Mouse (Mus musculus) hindbrain, embryonic 13.5 days (tissue): Measurements from ENCODE around the gene Smox. TPM values are rescaled to one million over a fixed set of nuclear protein-coding genes. Genes with fewer than 3 reads are reported as not detected.
A peak's percentile ranks its signal among the peaks of the same experiment; 100 is the strongest.

Experiments
- ATAC-seq: fragments of 200-750 bp; cut with Nextera tagmentation; 2 replicates; pipeline ENCODE4 v1.8.0; 2017; ENCODE audit warnings: moderate TSS enrichment; ENCODE audit not compliant: low FRiP score
- H3K27ac ChIP-seq: fragments of 300-500 bp; sonication (generic); 2 replicates; pipeline ENCODE4 v1.5.1; 2015; ENCODE audit warnings: inconsistent platforms, mild to moderate bottlenecking, moderate library complexity
- H3K27me3 ChIP-seq: fragments of 300-500 bp; sonication (generic); 2 replicates; pipeline ENCODE4 v1.6.1; 2015; ENCODE audit warnings: mild to moderate bottlenecking, inconsistent platforms
- H3K36me3 ChIP-seq: fragments of 300-500 bp; sonication (generic); 2 replicates; pipeline ENCODE4 v1.6.1; 2015; ENCODE audit warnings: mild to moderate bottlenecking, inconsistent platforms
- H3K4me1 ChIP-seq: fragments of 300-500 bp; sonication (generic); replicated peaks from 2 replicates; pipeline ENCODE4 v1.6.1; 2015; ENCODE audit warnings: inconsistent platforms
- H3K4me2 ChIP-seq: fragments of 300-500 bp; sonication (generic); 2 replicates; pipeline ENCODE4 v1.6.1; 2015; ENCODE audit warnings: inconsistent platforms, mild to moderate bottlenecking, moderate library complexity
- H3K4me3 ChIP-seq: fragments of 300-500 bp; sonication (generic); 2 replicates; pipeline ENCODE4 v1.5.1; 2015; ENCODE audit warnings: mild to moderate bottlenecking, inconsistent platforms
- H3K9ac ChIP-seq: fragments of 300-500 bp; sonication (generic); 2 replicates; pipeline ENCODE4 v1.6.1; 2015; ENCODE audit warnings: mild to moderate bottlenecking, inconsistent platforms
- H3K9me3 ChIP-seq: fragments of 300-500 bp; sonication (generic); 2 replicates; pipeline ENCODE4 v1.6.1; 2016; ENCODE audit warnings: inconsistent platforms
- WGBS: fragments of 180-500 bp; shearing (Covaris S2); methylation state at CpG from one replicate; pipeline ENCODE4 v1.1.7; 2015; 5-methylcytosine and 5-hydroxymethylcytosine counted together
- polyA plus RNA-seq: library from polyadenylated mRNA; unstranded; fragments of >200 nt; fragmentation: Nextera tagmentation; extraction: Ambion mirVana; gene quantifications from 2 replicates; pipeline ENCODE4 v1.2.1, GENCODE M21; 2015

Gene Smox
- polyA plus RNA-seq, 1 experiment from 2014 or later, result 47.9 TPM

DNA sequence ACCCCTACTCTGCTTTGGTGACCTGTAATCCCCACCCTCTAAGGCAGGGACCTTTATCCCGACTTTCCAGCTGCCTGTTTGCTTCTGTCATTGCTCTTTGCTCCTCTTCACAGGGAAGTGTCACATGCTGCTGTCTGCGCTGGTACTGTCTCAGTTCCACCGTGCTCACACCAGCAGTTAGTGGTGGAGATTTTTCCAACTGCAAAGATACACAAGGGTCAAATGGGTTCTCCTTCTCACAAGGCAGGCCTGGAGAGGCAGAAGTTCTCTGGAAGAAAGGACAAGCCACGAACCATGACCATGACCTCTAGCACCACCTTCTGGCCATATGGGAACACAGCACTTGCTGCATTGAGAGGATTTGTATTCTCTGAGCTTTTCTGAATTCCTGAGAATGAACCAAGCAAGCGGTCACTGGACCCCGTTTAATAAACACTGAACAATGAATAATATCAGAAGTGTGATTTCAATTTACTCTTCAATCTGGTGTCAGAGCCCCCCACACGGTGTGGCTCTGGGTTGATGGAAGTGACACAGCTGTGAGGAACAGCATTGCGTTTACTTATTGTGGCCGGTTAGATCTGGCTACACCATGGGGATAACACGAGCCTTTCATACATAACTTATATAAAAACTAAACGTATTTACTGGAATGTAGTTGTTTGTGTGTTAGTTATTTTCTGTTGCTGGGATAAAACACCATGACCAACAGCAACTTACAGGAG is 38.8 kb downstream of the Smox start:
- H3K27ac ChIP-seq, result no peak overlapping the region
- H3K36me3 ChIP-seq, result peaks cover 19% of the 10 kb centered on the region
- H3K9ac ChIP-seq, result no peak overlapping the region
- no peaks in the 10 kb centered on the region for H3K4me1 ChIP-seq
- peak; percentile 54 for ATAC-seq
- 40% methylated on average over 11 of the region's 11 CpGs for WGBS
- no peak overlapping the region for H3K4me2 ChIP-seq
- no peaks in the 10 kb centered on the region for H3K9me3 ChIP-seq
- H3K4me3 ChIP-seq, result no peak overlapping the region
- H3K27me3 ChIP-seq, result peaks cover 3% of the 10 kb centered on the region; the same call in 1 of the 2 replicates

DNA sequence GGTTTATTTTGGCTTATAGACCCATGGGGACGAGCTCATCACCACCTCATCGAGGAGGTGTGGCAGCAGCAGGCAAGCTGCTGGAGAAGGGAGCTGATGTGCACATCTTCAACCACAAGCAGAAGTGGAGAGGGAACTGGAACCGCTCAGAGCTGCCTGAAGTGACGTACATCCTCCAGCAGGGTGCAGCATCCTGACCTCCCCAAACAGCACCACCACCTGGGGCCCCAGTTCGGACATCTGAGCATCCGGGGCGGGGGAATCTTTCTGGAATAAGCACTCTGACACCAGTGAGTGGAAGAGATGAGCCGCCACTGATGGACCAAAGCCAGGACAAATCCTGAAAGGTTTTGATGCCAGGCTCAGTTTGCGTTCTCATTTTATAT is 39.3 kb downstream of the Smox start:
- Histone ChIP-seq H3K27me3 (peaks cover 3% of the 10 kb centered on the region; the same call in 1 of the 2 replicates), H3K4me3 (no peak overlapping the region), H3K4me1 (no peaks in the 10 kb centered on the region), H3K27ac (no peak overlapping the region), H3K9ac (no peak overlapping the region), H3K36me3 (peaks cover 13% of the 10 kb centered on the region), H3K4me2 (no peak overlapping the region), H3K9me3 (no peaks in the 10 kb centered on the region)
- 26% methylated on average over 9 of the region's 9 CpGs for WGBS
- ATAC-seq, result peak; percentile 50

- 86% methylated on average over 7 of the region's 7 CpGs for WGBS
- ATAC-seq, result no peak
- no peaks in the 10 kb centered on the region for H3K9me3 ChIP-seq
Observed at GRCm38 (mm10) chr2:131531271-131531670, 40.0 kb downstream of the Smox start.

GRCm38 (mm10) chr2:131535168-131535567 is 43.9 kb downstream of the Smox start:
- no peaks in the 10 kb centered on the region for H3K9me3 ChIP-seq
- H3K4me2 ChIP-seq, result no peak overlapping the region
- no peak for ATAC-seq

More at GRCm38 (mm10) chr2:131531271-131531670, 40.0 kb downstream of the Smox start:
- Histone ChIP-seq H3K4me1 (no peaks in the 10 kb centered on the region), H3K27me3 (peaks cover 3% of the 10 kb centered on the region; the same call in 1 of the 2 replicates), H3K4me3 (no peak overlapping the region), H3K4me2 (no peak overlapping the region), H3K27ac (no peak overlapping the region), H3K9ac (no peak overlapping the region), H3K36me3 (0 out of 2 replicates have a peak, but pooled peaks cover 6% of the 10 kb centered on the region)

GRCm38 (mm10) chr2:131538341-131538740 is 47.0 kb downstream of the Smox start:
- 75% methylated on average over 7 of the region's 7 CpGs for WGBS
- H3K27me3 ChIP-seq, result no peaks in the 10 kb centered on the region
- ATAC-seq, result no peak

More at GRCm38 (mm10) chr2:131535168-131535567, 43.9 kb downstream of the Smox start:
- no peak overlapping the region for H3K4me3 ChIP-seq
- WGBS, result 94% methylated on average over 5 of the region's 5 CpGs
- no peak overlapping the region for H3K9ac ChIP-seq
- no peaks in the 10 kb centered on the region for H3K27me3 ChIP-seq
- H3K27ac ChIP-seq, result no peak overlapping the region
- no peaks in the 10 kb centered on the region for H3K36me3 ChIP-seq
- H3K4me1 ChIP-seq, result no peaks in the 10 kb centered on the region; the same call in 1 of the 2 replicates

DNA sequence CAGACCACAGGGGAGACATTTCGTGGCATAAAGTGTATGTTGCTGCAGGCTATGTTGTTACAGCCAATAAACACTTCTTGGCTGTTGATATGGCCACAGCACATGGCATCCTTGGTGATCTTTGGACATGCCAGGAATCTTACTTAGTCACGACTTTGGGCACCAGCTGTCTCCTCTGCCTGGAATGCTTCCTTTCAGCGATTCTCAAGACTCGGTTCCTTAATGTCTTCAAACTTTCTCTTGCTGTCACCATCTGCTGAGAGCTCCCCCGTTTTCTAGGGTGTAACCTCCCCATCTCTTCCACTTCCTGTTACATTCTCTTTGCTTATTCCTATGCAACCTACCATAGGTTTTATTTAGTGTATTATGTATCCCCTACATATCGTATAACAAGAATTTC is 48.5 kb downstream of the Smox start:
- Histone ChIP-seq H3K9ac (no peak overlapping the region), H3K27me3 (0 out of 2 replicates have a peak, but pooled peaks cover 6% of the 10 kb centered on the region), H3K36me3 (no peaks in the 10 kb centered on the region), H3K27ac (no peak overlapping the region), H3K4me2 (no peak overlapping the region), H3K9me3 (no peaks in the 10 kb centered on the region), H3K4me3 (no peak overlapping the region), H3K4me1 (no peaks in the 10 kb centered on the region; the same call in 1 of the 2 replicates)
- no peak for ATAC-seq
- WGBS, result 84% methylated on average over 6 of the region's 6 CpGs

More at GRCm38 (mm10) chr2:131538341-131538740, 47.0 kb downstream of the Smox start:
- H3K4me1 ChIP-seq, result no peaks in the 10 kb centered on the region; the same call in 1 of the 2 replicates
- H3K27ac ChIP-seq, result no peak overlapping the region
- no peaks in the 10 kb centered on the region for H3K9me3 ChIP-seq
- H3K9ac ChIP-seq, result no peak overlapping the region
- H3K4me2 ChIP-seq, result no peak overlapping the region
- H3K4me3 ChIP-seq, result no peak overlapping the region
- H3K36me3 ChIP-seq, result no peaks in the 10 kb centered on the region

GRCm38 (mm10) chr2:131541686-131542085 is 50.4 kb downstream of the Smox start:
- no peaks in the 10 kb centered on the region for H3K36me3 ChIP-seq
- H3K9ac ChIP-seq, result no peak overlapping the region
- peaks cover 20% of the 10 kb centered on the region for H3K27me3 ChIP-seq
- H3K4me1 ChIP-seq, result peaks cover 12% of the 10 kb centered on the region
- 76% methylated on average over 4 of the region's 4 CpGs for WGBS
- H3K9me3 ChIP-seq, result no peaks in the 10 kb centered on the region
- no peak for ATAC-seq
- no peak overlapping the region for H3K4me3 ChIP-seq
- H3K27ac ChIP-seq, result no peak overlapping the region
- no peak overlapping the region for H3K4me2 ChIP-seq

DNA sequence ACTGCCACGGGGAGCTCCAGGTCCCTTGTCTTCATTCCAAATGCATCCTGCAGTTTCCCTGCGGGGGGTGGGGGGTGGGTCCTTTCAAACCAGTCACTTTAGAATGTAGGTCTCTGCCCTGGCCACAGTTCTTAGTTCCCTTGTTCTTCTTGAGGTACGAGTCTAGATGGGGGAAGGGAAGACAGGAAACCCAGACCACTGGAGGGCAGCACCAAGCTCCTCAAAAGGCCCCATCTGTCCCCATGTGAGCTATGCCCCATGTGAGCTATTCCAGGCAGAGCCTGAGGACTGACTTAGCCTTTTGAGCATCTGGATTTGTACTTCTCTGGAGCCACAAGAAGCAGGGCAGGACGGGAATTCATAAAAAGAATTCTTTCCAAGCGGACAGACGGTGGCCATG is 51.2 kb downstream of the Smox start:
- Histone ChIP-seq H3K4me1 (peaks cover 16% of the 10 kb centered on the region), H3K9ac (no peak overlapping the region), H3K9me3 (no peaks in the 10 kb centered on the region), H3K36me3 (no peaks in the 10 kb centered on the region), H3K27ac (no peak overlapping the region), H3K4me2 (no peak overlapping the region), H3K27me3 (peaks cover 28% of the 10 kb centered on the region), H3K4me3 (no peak overlapping the region)
- ATAC-seq, result no peak
- WGBS, result 31% methylated on average over 6 of the region's 6 CpGs

DNA sequence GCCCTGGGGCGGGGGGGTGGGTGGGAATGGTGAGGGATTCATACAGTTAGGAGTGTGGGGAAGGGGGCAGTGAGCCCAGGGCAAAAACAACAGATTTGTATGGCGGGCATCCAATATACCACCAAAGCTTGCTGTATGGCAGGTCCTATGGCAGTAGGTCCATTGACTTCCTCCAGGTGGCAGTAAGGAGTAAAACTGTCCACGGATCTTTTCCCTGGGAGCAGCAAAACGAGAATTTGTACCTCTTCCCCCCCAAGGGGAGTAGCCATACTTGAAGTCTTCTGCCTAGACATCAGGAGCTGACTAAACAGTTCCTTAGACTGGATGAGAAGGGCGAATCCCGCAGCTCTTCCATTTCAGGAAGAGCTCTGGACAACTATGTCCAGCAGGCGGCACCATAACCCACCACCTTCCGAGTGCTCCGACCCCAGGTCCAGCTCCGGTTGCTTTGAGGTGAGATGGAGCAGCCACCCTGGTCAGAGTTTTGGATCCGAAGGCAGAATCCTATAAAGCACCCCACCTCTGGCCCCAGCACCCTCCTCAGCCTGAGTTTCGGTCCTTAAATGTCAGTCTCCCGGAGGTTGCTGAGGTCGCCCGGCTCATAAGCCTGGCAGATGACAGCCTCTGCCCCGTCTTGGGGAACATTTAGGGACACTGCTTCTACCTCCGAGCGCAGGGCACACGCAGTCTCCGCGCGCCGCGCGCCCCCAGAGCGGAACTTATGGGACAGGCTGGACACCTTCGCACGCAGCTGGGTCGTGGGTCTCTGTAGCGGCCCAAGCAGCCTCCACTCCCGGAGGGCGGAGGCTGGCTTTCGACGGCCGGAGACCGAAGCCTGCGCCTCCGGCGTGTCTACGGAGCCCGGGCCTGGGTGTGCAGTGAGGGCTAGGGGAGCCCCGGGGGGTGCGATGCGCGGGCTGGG is 54.4 kb downstream of the Smox start:
- Histone ChIP-seq H3K9ac (peak overlapping the region; percentile 71), H3K4me2 (peak overlapping the region; percentile 73), H3K4me3 (peak overlapping the region; percentile 47), H3K36me3 (no peaks in the 10 kb centered on the region), H3K4me1 (peaks cover 16% of the 10 kb centered on the region), H3K9me3 (no peaks in the 10 kb centered on the region), H3K27ac (no peak overlapping the region), H3K27me3 (peaks cover 54% of the 10 kb centered on the region)
- 4% methylated on average over 45 of the region's 45 CpGs for WGBS
- peak; percentile 55 for ATAC-seq

- H3K36me3 ChIP-seq, result no peaks in the 10 kb centered on the region
- H3K4me2 ChIP-seq, result peak overlapping the region; percentile 73
- H3K27ac ChIP-seq, result no peak overlapping the region
- peak overlapping the region; percentile 71 for H3K9ac ChIP-seq
- H3K4me3 ChIP-seq, result peak overlapping the region; percentile 47
- WGBS, result 3% methylated on average over 27 of the region's 27 CpGs
- ATAC-seq, result no peak; the same call in 1 of the 2 replicates
- peaks cover 16% of the 10 kb centered on the region for H3K4me1 ChIP-seq
- H3K27me3 ChIP-seq, result peaks cover 60% of the 10 kb centered on the region
- H3K9me3 ChIP-seq, result no peaks in the 10 kb centered on the region
Observed at GRCm38 (mm10) chr2:131546308-131546700, 55.0 kb downstream of the Smox start.

GRCm38 (mm10) chr2:131546745-131547408 is 55.6 kb downstream of the Smox start:
- Histone ChIP-seq H3K4me1 (peaks cover 16% of the 10 kb centered on the region), H3K27ac (no peak overlapping the region), H3K4me2 (peak overlapping the region; percentile 73), H3K4me3 (peak overlapping the region; percentile 47), H3K9me3 (no peaks in the 10 kb centered on the region), H3K27me3 (peaks cover 66% of the 10 kb centered on the region), H3K36me3 (no peaks in the 10 kb centered on the region), H3K9ac (no peak overlapping the region)
- WGBS, result 14% methylated on average over 19 of the region's 19 CpGs
- no peak for ATAC-seq

DNA sequence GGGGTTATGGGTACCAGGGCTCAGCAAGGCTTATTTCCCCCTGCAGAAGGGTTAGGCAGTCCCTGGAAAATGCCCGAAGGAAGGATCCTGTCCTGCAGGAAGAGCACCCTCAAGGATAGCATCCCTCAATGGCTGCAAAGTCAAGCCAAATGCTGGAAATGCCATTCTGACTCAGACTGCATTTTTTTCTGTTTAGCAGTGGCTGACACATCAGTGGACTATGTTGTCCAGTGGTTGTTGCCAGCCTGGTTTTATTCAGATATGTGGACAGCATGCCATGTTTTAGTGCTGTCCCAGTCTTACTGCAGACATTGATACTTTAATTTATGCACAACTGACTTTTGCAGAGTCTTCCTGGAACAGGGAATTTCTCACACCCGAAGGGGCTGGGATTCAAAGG is 57.0 kb downstream of the Smox start:
- Histone ChIP-seq H3K4me2 (no peak overlapping the region), H3K27me3 (peaks cover 80% of the 10 kb centered on the region)
- 88% methylated on average over 2 of the region's 2 CpGs for whole genome bisulfite sequencing

More for the DNA sequence above, 57.0 kb downstream of the Smox start:
- Histone ChIP-seq H3K4me3 (no peak overlapping the region), H3K36me3 (no peaks in the 10 kb centered on the region), H3K9ac (no peak overlapping the region), H3K9me3 (no peaks in the 10 kb centered on the region), H3K27ac (no peak overlapping the region), H3K4me1 (peaks cover 21% of the 10 kb centered on the region)
- ATAC-seq, result no peak
